Mouse (Mus musculus) left cerebral cortex, postnatal 4 days (tissue): ENCODE results near the gene Hacd3. TPM values are rescaled to one million over a fixed set of nuclear protein-coding genes. Genes with fewer than 3 reads are reported as not detected.
"Not testable (repeated sequence)": the region's sequence is repeated elsewhere in the genome, so short reads cannot be mapped to it uniquely, and the experiment has no call there.

ENCODE experiments used
- DNase-seq: peaks from one replicate; pipeline ENCODE4 v3.0.0-alpha.2; 2022
- intact Hi-C: fragments of 180-260 bp; cut with DNase I; formaldehyde crosslinking; loops from one replicate; pipeline ENCODE4 v1.15.1; 2025
- total RNA-seq, 2 experiments: library from RNA; stranded (reverse); gene quantifications; 2 replicates each; pipeline ENCODE4 v1.2.3; 2021

Hacd3 gene
- 100 to 1,000 TPM; 130 to 140 TPM for total RNA-seq

GRCm38 (mm10) chr9:65020991-65021886, at the start of gene Hacd3:
Gene Hacd3 (minus strand): TSS chr9:65021693.
- intact Hi-C loops = no loop called here
- peak; percentile 94 for DNase-seq

GRCm38 (mm10) chr9:65070587-65070986, 49.1 kb upstream of the Hacd3 start:
- intact Hi-C loops = no loop called here
- DNase-seq = no peak

GRCm38 (mm10) chr9:65064251-65064650, 42.8 kb upstream of the Hacd3 start:
- intact Hi-C loops = loop anchor here (10.0 kb wide), 1 partner anchor 69 kb away; no protein-coding TSS in a partner anchor
- DNase-seq = no peak

GRCm38 (mm10) chr9:65050981-65051380, 29.5 kb upstream of the Hacd3 start:
- no peak for DNase-seq
- intact Hi-C loops = loop anchor here (10.0 kb wide), 1 partner anchor 254 kb away; no protein-coding TSS in a partner anchor

GRCm38 (mm10) chr9:65049422-65049821, 27.9 kb upstream of the Hacd3 start:
- DNase-seq = no peak
- intact Hi-C loops = no loop called here

GRCm38 (mm10) chr9:65046993-65047392, 25.5 kb upstream of the Hacd3 start:
- intact Hi-C loops = no loop called here

GRCm38 (mm10) chr9:65041430-65041829, 19.9 kb upstream of the Hacd3 start:
- intact Hi-C loops = no loop called here
- no peak for DNase-seq

More at GRCm38 (mm10) chr9:65046993-65047392, 25.5 kb upstream of the Hacd3 start:
- no peak for DNase-seq

GRCm38 (mm10) chr9:65036861-65037260, 15.4 kb upstream of the Hacd3 start:
- DNase-seq = no peak
- intact Hi-C loops = no loop called here

- intact Hi-C loops = no loop called here
- peak; percentile 17 for DNase-seq
Observed at GRCm38 (mm10) chr9:65036456-65036855, 15.0 kb upstream of the Hacd3 start.

GRCm38 (mm10) chr9:65032269-65033108, 11.0 kb upstream of the Hacd3 start, which contains the start of gene Dpp8:
Gene Dpp8 (plus strand): TSS chr9:65032414.
- intact Hi-C loops = no loop called here
- peak; percentile 95 for DNase-seq

GRCm38 (mm10) chr9:65031894-65032268, 10.4 kb upstream of the Hacd3 start:
- intact Hi-C loops = no loop called here
- DNase-seq = no peak

- intact Hi-C loops, DNase-seq: not testable (repeated sequence)
Observed at GRCm38 (mm10) chr9:65031355-65031754, 9.9 kb upstream of the Hacd3 start.

- intact Hi-C loops = no loop called here
- no peak for DNase-seq
Observed at GRCm38 (mm10) chr9:65028313-65028712, 6.8 kb upstream of the Hacd3 start.

GRCm38 (mm10) chr9:65027241-65027640, 5.7 kb upstream of the Hacd3 start:
- intact Hi-C loops = no loop called here
- DNase-seq = no peak

- DNase-seq = no peak
- intact Hi-C loops = no loop called here
Observed at GRCm38 (mm10) chr9:65023447-65023846, 2.0 kb upstream of the Hacd3 start.

- DNase-seq = no peak
- intact Hi-C loops = no loop called here
Observed at GRCm38 (mm10) chr9:65022580-65023135, 1.2 kb upstream of the Hacd3 start.

GRCm38 (mm10) chr9:65021887-65022579, 540 bp upstream of the Hacd3 start:
- intact Hi-C loops = no loop called here
- DNase-seq = no peak

GRCm38 (mm10) chr9:65020128-65020527, 1.4 kb downstream of the Hacd3 start:
- intact Hi-C loops = no loop called here
- no peak for DNase-seq

- DNase-seq = no peak
- intact Hi-C loops = no loop called here
Observed at GRCm38 (mm10) chr9:65019146-65019545, 2.3 kb downstream of the Hacd3 start.

- intact Hi-C loops = no loop called here
- DNase-seq = no peak
Observed at GRCm38 (mm10) chr9:65018588-65019121, 2.8 kb downstream of the Hacd3 start.
